Mouse (Mus musculus) NIH3T3 (cell line): ENCODE data around the gene Miox.

Source experiments
- DNase-seq: peaks from one replicate; pipeline ENCODE4 v3.0.0-alpha.2; 2012; ENCODE audit warnings: low read depth

Miox gene

GRCm38 (mm10) chr15:89334271-89334670, at the start of gene Miox:
Gene Miox, plus strand, starts transcription at chr15:89334398.
- DNase-seq, result no peak

- DNase-seq, result no peak
Observed at GRCm38 (mm10) chr15:89285004-89285403, 49.2 kb upstream of the Miox start.

- DNase-seq, result no peak
Observed at GRCm38 (mm10) chr15:89285478-89285877, 48.7 kb upstream of the Miox start.

- DNase-seq, result no peak
Observed at GRCm38 (mm10) chr15:89286114-89286513, 48.1 kb upstream of the Miox start.

- DNase-seq, result no peak
Observed at GRCm38 (mm10) chr15:89286582-89286981, 47.6 kb upstream of the Miox start.

- no peak for DNase-seq
Observed at GRCm38 (mm10) chr15:89288227-89288767, 45.9 kb upstream of the Miox start.

GRCm38 (mm10) chr15:89289455-89289854, 44.7 kb upstream of the Miox start:
- DNase-seq, result no peak

GRCm38 (mm10) chr15:89291521-89291920, 42.7 kb upstream of the Miox start:
- no peak for DNase-seq

GRCm38 (mm10) chr15:89292795-89293194, 41.4 kb upstream of the Miox start:
- no peak for DNase-seq

- no peak for DNase-seq
Observed at GRCm38 (mm10) chr15:89293778-89294177, 40.4 kb upstream of the Miox start.

- DNase-seq, result no peak
Observed at GRCm38 (mm10) chr15:89295580-89296165, 38.5 kb upstream of the Miox start.

- DNase-seq, result peak; percentile 71
Observed at GRCm38 (mm10) chr15:89296465-89296864, 37.7 kb upstream of the Miox start.

GRCm38 (mm10) chr15:89297695-89298094, 36.5 kb upstream of the Miox start:
- no peak for DNase-seq

- DNase-seq, result no peak
Observed at GRCm38 (mm10) chr15:89300180-89300579, 34.0 kb upstream of the Miox start.

GRCm38 (mm10) chr15:89300600-89300999, 33.6 kb upstream of the Miox start:
- no peak for DNase-seq

- DNase-seq, result no peak
Observed at GRCm38 (mm10) chr15:89305966-89306365, 28.2 kb upstream of the Miox start.

GRCm38 (mm10) chr15:89307461-89307860, 26.7 kb upstream of the Miox start:
- DNase-seq, result no peak

GRCm38 (mm10) chr15:89308406-89309139, 25.6 kb upstream of the Miox start:
- DNase-seq, result no peak

- peak; percentile 56 for DNase-seq
Observed at GRCm38 (mm10) chr15:89309962-89310498, 24.2 kb upstream of the Miox start.

GRCm38 (mm10) chr15:89313359-89313758, 20.8 kb upstream of the Miox start:
- peak; percentile 11 for DNase-seq

GRCm38 (mm10) chr15:89314107-89314506, 20.1 kb upstream of the Miox start:
- no peak for DNase-seq

- peak; percentile 49 for DNase-seq
Observed at GRCm38 (mm10) chr15:89314511-89315189, 19.5 kb upstream of the Miox start.
